Mouse (Mus musculus): Measurements from ENCODE around the gene Frs3. TPM values are rescaled to one million over a fixed set of nuclear protein-coding genes. Genes with fewer than 3 reads are reported as not detected.

Frs3 gene
- total RNA-seq, 1 experiment from 2014 or later, result 8.0 TPM

- no peak for DNase-seq
Observed at GRCm38 (mm10) chr17:47691650-47692049, 2.8 kb downstream of the Frs3 start.

DNA sequence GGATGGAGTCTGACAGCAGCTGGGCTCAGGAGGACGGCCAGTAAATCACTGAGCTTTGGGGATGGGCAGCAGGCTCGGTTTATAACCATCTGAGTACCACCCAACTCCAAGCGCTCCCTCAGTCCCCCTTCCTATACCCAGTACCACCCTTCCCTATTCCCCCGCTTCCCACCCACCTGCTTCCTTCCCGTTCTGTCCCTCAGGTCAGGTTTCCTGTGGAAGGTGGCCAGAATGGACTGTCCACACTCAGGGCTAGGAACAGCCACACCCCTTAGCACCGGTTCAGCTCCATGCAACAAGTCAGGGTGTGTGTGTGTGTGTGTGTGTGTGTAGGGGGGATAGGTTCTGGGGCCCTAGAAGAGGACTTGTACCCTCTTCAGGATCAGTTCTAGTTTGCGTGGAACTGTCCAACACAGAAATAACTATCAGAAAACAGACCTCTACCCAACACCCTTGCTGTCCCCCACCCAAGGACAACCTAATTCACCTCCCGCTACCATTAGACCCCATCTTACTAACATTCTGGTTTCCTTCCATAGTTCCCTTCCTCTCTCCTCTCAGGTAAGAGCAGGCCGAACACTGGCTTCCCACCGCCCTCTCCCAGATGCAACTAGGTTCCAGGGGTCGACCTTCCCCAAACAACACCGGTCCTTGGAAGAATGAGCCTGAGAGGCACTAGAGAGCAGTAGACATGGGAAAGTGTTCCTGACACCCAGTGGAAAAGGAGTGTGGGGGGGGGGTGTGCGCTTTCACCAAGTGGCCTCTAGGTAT is 5.0 kb downstream of the Frs3 start:
- no peak for DNase-seq

- no peak for DNase-seq
Observed at GRCm38 (mm10) chr17:47694442-47694502, 5.4 kb downstream of the Frs3 start, which contains the start of gene Gm21981. Gene Gm21981 (minus strand): TSS chr17:47694455.

GRCm38 (mm10) chr17:47694503-47695336 is 5.9 kb downstream of the Frs3 start, which contains the start of gene Prickle4:
Gene Prickle4 (minus strand): TSS chr17:47694736.
- peak; percentile 99 for DNase-seq

DNA sequence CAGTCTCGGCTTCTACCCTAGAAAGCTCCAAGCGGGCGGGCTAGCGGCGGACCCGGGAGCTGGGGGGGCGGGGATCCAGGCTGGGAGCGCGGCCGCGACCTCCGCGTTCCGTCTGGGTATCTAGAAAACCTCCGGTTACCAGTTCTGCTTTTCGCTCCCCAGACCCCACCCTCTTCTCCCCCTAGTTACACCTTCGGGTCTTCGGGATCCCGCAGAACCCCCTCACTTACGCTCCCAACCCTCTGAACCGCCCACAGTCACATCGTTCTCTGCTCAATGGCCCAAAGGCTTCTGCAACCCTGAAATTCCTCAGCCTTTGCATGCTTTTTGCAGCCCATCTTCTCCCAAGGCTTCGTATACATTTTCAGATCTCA is 6.5 kb downstream of the Frs3 start:
- DNase-seq, result no peak

GRCm38 (mm10) chr17:47698156-47698555 is 9.3 kb downstream of the Frs3 start:
- no peak for DNase-seq

GRCm38 (mm10) chr17:47699055-47699454 is 10.2 kb downstream of the Frs3 start:
- no peak for DNase-seq

DNA sequence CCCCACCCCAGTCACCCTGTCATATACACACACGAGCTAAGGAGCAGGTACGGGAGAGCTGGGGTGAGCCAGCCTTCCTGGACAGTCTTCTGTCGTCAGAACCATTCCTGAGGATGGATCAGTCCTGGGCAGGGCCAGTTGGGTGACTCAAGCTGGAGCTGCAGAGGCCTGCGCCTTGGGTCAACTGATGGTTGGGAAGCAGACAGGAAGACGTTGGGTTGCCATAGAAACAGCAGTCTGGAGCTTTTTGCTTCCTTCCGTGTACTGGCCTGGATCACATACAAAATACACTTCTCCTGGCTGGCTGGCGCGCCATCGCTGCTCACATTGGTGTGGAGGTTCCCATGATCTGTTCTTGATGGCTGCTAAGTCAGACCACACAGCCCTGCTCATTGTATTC is 13.0 kb downstream of the Frs3 start:
- no peak for DNase-seq

- DNase-seq, result no peak
Observed at GRCm38 (mm10) chr17:47702548-47703345, 13.9 kb downstream of the Frs3 start.

- DNase-seq, result no peak
Observed at GRCm38 (mm10) chr17:47703556-47703955, 14.7 kb downstream of the Frs3 start.

- no peak for DNase-seq
Observed at GRCm38 (mm10) chr17:47704692-47705091, 15.9 kb downstream of the Frs3 start.

DNA sequence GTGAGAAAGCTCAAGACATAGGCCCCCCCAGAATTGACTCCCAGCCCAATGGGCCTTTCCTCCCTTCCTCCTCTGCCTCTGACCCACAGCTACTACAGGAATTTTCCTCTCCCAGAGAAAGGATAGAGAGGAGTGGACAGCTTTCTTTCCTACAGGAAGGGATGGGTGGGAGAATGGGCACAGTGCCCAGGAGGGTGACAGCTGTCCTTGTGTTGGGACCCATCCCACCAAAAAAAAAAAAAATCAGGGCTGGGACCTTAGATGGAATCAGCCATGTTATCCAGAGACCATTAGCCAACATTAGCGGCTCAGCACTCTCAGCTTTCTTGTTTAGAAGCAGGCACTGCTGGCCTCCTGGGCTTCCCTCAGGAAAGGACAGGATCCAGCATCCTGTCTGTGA is 17.4 kb downstream of the Frs3 start:
- DNase-seq, result no peak

DNA sequence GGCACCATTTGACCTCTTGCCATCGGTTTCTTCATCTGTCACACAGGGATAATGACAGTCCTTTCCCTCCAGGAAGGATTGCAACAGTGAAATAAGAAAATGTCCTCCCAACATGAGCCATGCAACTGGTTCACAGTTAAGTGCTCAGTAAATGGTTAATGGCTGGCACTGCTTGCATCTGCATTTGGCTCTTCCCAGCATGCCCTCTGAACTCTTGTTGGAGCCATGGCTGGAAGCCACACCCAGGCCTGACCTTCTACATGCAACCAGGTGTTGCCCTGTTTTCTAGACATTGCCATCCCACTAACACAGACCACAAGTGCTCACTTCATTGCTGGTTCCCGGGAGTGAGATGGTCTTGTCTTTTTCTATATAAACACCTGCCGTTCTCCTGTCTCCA is 19.1 kb downstream of the Frs3 start:
- DNase-seq, result no peak

DNA sequence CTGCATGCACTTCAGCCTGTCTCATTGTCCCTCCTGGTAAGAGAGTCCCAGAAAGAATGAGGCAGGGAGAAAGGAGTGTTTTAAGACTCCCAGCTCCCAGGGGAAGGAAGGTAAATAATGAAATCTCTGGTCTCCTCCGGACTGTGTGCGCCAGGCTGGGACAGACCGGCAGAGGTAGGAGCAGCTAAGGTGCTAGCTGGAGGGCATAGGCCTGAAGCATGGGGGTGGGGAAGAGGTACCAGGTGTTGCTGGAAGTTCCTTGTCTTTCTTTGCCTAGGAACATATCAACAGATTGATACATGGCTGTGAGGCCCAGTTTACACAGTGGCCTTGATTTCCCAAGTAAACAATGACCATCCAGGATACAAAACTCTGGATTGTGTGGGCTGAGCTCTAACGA is 20.1 kb downstream of the Frs3 start:
- DNase-seq, result no peak

DNA sequence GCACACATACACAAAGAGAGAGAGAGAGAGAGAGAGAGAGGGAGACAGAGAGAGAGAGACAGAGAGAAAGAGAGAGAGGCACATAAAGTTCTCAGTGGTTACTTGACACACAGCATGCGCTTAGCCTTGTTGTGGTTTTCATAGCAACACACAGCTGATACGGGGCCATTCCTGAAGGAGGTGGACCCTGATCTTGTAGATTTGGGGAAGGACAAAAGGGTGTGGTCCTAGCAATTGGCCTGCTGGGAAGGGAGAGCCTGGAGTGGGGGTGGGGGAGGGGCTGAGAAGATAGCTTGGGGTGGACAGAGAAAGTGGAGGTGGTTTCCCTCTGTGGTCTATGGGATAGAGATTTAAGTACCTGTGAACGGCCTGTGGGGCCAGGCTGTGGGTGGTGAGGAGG is 21.2 kb downstream of the Frs3 start:
- DNase-seq, result no peak

GRCm38 (mm10) chr17:47711883-47712282 is 23.1 kb downstream of the Frs3 start:
- DNase-seq, result no peak

GRCm38 (mm10) chr17:47712889-47713571 is 24.2 kb downstream of the Frs3 start:
- DNase-seq, result no peak

DNA sequence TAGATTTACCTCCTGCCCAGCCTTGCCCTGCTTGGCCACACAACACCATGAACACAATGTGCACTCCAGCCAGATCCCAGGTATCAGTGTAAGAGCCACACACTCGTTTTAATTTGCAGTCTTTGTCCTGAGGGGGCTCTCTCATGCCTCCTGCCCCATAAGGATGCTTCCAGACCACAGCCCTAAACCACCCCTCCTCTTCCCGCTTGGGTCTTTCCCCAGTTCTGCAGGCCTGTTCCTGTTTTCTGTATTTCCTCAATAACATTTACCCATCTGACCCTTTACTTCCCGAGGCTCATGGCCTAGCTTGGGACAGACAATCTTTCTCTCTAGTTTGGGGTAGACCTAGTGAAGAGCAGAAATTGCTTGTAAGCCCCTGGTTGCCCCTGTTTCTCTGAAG is 26.2 kb downstream of the Frs3 start:
- DNase-seq, result no peak

DNA sequence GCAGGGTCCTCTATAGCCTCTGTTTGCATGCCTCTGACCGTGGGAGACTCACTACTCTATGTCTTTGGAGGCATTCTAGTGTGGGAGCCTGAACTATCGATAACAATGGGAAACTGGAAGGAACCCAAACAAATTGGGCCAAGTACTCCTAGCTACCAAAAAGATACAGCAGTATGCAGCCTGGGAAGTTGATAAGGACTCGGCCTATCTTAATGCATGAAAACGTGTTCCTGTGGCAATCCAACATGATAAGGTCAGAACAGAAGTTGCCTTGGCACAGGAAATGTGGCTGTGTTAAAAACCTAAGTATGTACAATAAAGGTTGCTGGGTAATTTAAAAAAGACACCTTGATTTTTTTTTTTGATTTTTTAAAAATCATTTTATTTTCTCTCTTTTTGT is 32.4 kb downstream of the Frs3 start:
- DNase-seq, result no peak

- no peak for DNase-seq
Observed at GRCm38 (mm10) chr17:47726566-47726965, 37.7 kb downstream of the Frs3 start, which contains the start of gene Pgc. Gene Pgc (plus strand): TSS chr17:47726842.

- no peak for DNase-seq
Observed at GRCm38 (mm10) chr17:47730633-47731575, 42.1 kb downstream of the Frs3 start.

Data from adrenal gland, postnatal 25 days (tissue).